Mouse (Mus musculus) stomach, embryonic 16.5 days (tissue): Measurements from ENCODE around the gene Hist2h2bb. TPM values are rescaled to one million over a fixed set of nuclear protein-coding genes. Genes with fewer than 3 reads are reported as not detected.
A peak's percentile ranks its signal among the peaks of the same experiment; 100 is the strongest.
"Not testable (repeated sequence)": the region's sequence is repeated elsewhere in the genome, so short reads cannot be mapped to it uniquely, and the experiment has no call there.

Experiments
- ATAC-seq: fragments of 200-750 bp; cut with Nextera tagmentation; 2 replicates; pipeline ENCODE4 v1.8.0; 2017; ENCODE audit warnings: moderate number of reproducible peaks, moderate TSS enrichment; ENCODE audit not compliant: insufficient read depth, low FRiP score
- H3K27ac ChIP-seq: fragments of 300-500 bp; sonication (generic); 2 replicates; pipeline ENCODE4 v1.5.1; 2014; ENCODE audit warnings: low read length
- H3K27me3 ChIP-seq: fragments of 300-500 bp; sonication (generic); 2 replicates; pipeline ENCODE4 v1.6.1; 2014; ENCODE audit warnings: low read length, control low read depth, mixed read lengths; ENCODE audit not compliant: control insufficient read depth, insufficient read depth
- H3K36me3 ChIP-seq: fragments of 300-500 bp; sonication (generic); 2 replicates; pipeline ENCODE4 v1.6.1; 2014; ENCODE audit warnings: low read length; ENCODE audit not compliant: control insufficient read depth, insufficient read depth
- H3K4me1 ChIP-seq: fragments of 300-500 bp; sonication (generic); 2 replicates; pipeline ENCODE4 v1.6.1; 2014; ENCODE audit warnings: low read length, control low read depth, mixed read lengths; ENCODE audit not compliant: control insufficient read depth, insufficient read depth
- H3K4me2 ChIP-seq: fragments of 300-500 bp; sonication (generic); 2 replicates; pipeline ENCODE4 v1.6.1; 2014; ENCODE audit warnings: low read depth, low read length, mixed read lengths
- H3K4me3 ChIP-seq: fragments of 300-500 bp; sonication (generic); replicated peaks from 2 replicates; pipeline ENCODE4 v1.5.1; 2014; ENCODE audit warnings: mild to moderate bottlenecking, low read length
- H3K9ac ChIP-seq: fragments of 300-500 bp; sonication (generic); 2 replicates; pipeline ENCODE4 v1.6.1; 2014; ENCODE audit warnings: low read length
- H3K9me3 ChIP-seq: fragments of 300-500 bp; sonication (generic); replicated peaks from 2 replicates; pipeline ENCODE4 v1.6.1; 2016; ENCODE audit warnings: low read length, control low read depth; ENCODE audit not compliant: control insufficient read depth
- WGBS: fragments of 180-500 bp; shearing (Covaris S2); extraction: QIAGEN DNeasy Blood & Tissue Kit; methylation state at CpG from one replicate; pipeline ENCODE4 v1.1.7; 2014; 5-methylcytosine and 5-hydroxymethylcytosine counted together
- polyA plus RNA-seq: library from polyadenylated mRNA; unstranded; fragments of >200 nt; fragmentation: Nextera tagmentation; extraction: Ambion mirVana; gene quantifications from 2 replicates; pipeline ENCODE4 v1.2.1, GENCODE M21; 2015

Hist2h2bb gene
- polyA plus RNA-seq, 1 experiment from 2014 or later = 12.4 TPM

DNA sequence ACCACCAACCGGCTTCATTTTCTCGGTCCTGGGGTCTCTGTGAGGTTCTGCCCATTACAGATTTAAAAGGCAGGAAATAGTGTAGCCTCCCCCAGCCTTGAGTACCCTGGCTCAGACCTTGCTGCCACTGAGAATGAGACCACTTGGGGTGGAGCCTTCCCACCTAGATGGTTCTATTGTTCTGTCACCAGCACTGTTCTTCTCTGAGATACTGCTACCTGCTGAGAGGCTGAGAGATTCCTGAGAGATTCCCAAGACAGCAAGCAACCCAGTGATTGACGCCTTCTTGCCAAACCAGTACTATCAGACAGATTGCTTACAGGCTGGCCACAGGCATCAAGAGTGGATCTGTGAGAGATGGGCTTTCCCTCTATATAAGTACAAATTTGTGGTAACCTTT, 19.6 kb downstream of the Hist2h2bb start:
- Histone ChIP-seq H3K36me3 (no peaks in the 10 kb centered on the region), H3K9ac (no peak overlapping the region), H3K4me3 (no peak overlapping the region), H3K4me2 (no peak overlapping the region), H3K27ac (no peak overlapping the region), H3K4me1 (no peaks in the 10 kb centered on the region), H3K27me3 (peaks cover 3% of the 10 kb centered on the region; the same call in 1 of the 2 replicates), H3K9me3 (no peaks in the 10 kb centered on the region)
- ATAC-seq = no peak
- WGBS = 67% methylated on average over 3 of the region's 3 CpGs

GRCm38 (mm10) chr3:96290727-96291126, 21.2 kb downstream of the Hist2h2bb start:
- 83% methylated on average over 3 of the region's 3 CpGs for WGBS
- H3K4me2 ChIP-seq, H3K4me1 ChIP-seq, H3K9ac ChIP-seq, H3K4me3 ChIP-seq, ATAC-seq, H3K36me3 ChIP-seq, H3K9me3 ChIP-seq, H3K27me3 ChIP-seq, H3K27ac ChIP-seq: not testable (repeated sequence)

GRCm38 (mm10) chr3:96292641-96293040, 23.1 kb downstream of the Hist2h2bb start:
- Histone ChIP-seq H3K4me1 (no peaks in the 10 kb centered on the region), H3K9me3 (no peaks in the 10 kb centered on the region), H3K36me3 (no peaks in the 10 kb centered on the region), H3K27me3 (no peaks in the 10 kb centered on the region), H3K4me2 (no peak overlapping the region), H3K27ac (no peak overlapping the region), H3K9ac (peak overlapping the region; percentile 31; the same call in 1 of the 2 replicates), H3K4me3 (no peak overlapping the region)
- no peak for ATAC-seq
- 63% methylated on average over 6 of the region's 6 CpGs for WGBS

GRCm38 (mm10) chr3:96293368-96293767, 23.8 kb downstream of the Hist2h2bb start:
- Histone ChIP-seq H3K27me3 (no peaks in the 10 kb centered on the region), H3K9ac (no peak overlapping the region), H3K27ac (no peak overlapping the region), H3K36me3 (no peaks in the 10 kb centered on the region), H3K4me3 (no peak overlapping the region), H3K9me3 (no peaks in the 10 kb centered on the region), H3K4me1 (no peaks in the 10 kb centered on the region), H3K4me2 (no peak overlapping the region)
- WGBS = 54% methylated on average over 5 of the region's 5 CpGs
- ATAC-seq = no peak

DNA sequence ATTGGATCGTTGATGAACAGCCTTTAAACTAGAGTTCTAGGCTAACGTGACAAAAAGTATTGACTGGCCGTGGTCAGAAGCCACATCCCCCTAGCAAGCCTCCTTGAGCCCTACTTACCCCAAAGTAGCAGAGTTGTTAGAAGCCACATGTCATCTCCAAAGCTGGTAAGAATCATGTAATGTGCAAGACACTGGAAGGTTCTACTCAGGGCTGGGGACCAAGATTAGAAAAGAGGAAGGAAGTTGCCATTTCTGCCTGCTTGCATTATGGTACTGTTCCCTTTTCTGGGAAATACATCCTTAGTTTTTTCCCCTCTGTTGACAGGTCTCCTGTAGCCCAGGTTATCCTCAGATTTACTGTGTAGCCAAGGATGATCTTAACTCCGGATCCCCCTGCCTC, 24.2 kb downstream of the Hist2h2bb start, which contains the start of gene Fcgr1:
TSS of gene Fcgr1 (minus strand) at position 183 of the 400 bp plus-strand sequence.
- no peaks in the 10 kb centered on the region for H3K36me3 ChIP-seq
- no peak for ATAC-seq

DNA sequence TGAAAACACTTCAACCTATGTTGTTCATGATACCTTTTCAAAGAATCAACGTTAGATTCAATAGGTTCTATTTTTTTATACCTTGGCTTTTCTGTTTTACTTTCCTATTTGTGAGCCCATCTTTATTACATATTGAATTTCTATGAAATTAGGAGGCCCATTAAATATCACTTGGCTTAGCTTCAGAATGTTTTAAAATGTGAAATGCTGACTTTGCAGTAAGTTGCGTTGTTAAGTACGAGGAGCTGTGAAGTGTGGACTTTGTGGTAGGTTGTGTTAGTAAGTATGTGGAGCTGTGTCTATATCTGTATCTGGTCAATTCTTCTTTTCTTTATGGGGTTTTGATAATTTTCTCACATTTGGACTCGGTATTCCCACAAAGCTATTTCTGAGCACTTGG, 28.8 kb downstream of the Hist2h2bb start:
- Histone ChIP-seq H3K36me3 (no peaks in the 10 kb centered on the region), H3K27ac (no peak overlapping the region), H3K4me2 (no peak overlapping the region), H3K4me1 (no peaks in the 10 kb centered on the region), H3K9ac (no peak overlapping the region), H3K4me3 (no peak overlapping the region), H3K27me3 (no peaks in the 10 kb centered on the region), H3K9me3 (no peaks in the 10 kb centered on the region)
- WGBS = 86% methylated on average over 4 of the region's 4 CpGs
- ATAC-seq = no peak

More for the DNA sequence above, 24.2 kb downstream of the Hist2h2bb start, which contains the start of gene Fcgr1:
- Histone ChIP-seq H3K4me1 (no peaks in the 10 kb centered on the region), H3K9ac (0 out of 2 replicates have a peak within 1 kb of the TSS, but pooled peaks have one; percentile 31), H3K27ac (no peak within 1 kb of the TSS), H3K4me3 (no peak within 1 kb of the TSS), H3K9me3 (no peaks in the 10 kb centered on the region), H3K4me2 (no peak within 1 kb of the TSS), H3K27me3 (no peaks in the 10 kb centered on the region)
- 73% methylated on average over 4 of the region's 4 CpGs for WGBS

DNA sequence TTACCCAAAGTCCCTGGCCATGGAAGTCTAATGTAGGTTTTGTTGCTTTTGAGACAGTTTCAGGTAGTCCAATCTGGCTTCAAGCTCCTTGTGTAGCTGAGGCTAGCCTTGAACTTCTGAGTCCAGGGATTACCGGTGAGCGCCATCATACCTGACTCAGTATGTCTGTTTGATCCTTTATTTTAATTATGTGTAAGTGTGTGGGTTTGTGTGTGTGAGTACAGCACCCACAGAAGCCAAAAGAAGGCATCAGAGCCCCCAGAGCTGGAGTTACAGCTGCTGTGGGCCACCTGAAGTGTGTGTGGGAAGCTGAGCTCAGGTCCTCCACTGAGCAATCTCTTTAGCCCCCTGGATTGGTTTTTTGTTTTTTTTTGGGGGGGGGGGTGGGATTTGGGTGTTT, 30.0 kb downstream of the Hist2h2bb start:
- Histone ChIP-seq H3K9me3 (no peaks in the 10 kb centered on the region), H3K4me3 (no peak overlapping the region), H3K9ac (no peak overlapping the region), H3K4me1 (no peaks in the 10 kb centered on the region), H3K36me3 (no peaks in the 10 kb centered on the region), H3K4me2 (no peak overlapping the region), H3K27ac (no peak overlapping the region), H3K27me3 (no peaks in the 10 kb centered on the region)
- ATAC-seq = no peak
- WGBS = 97% methylated on average over 2 of the region's 2 CpGs

DNA sequence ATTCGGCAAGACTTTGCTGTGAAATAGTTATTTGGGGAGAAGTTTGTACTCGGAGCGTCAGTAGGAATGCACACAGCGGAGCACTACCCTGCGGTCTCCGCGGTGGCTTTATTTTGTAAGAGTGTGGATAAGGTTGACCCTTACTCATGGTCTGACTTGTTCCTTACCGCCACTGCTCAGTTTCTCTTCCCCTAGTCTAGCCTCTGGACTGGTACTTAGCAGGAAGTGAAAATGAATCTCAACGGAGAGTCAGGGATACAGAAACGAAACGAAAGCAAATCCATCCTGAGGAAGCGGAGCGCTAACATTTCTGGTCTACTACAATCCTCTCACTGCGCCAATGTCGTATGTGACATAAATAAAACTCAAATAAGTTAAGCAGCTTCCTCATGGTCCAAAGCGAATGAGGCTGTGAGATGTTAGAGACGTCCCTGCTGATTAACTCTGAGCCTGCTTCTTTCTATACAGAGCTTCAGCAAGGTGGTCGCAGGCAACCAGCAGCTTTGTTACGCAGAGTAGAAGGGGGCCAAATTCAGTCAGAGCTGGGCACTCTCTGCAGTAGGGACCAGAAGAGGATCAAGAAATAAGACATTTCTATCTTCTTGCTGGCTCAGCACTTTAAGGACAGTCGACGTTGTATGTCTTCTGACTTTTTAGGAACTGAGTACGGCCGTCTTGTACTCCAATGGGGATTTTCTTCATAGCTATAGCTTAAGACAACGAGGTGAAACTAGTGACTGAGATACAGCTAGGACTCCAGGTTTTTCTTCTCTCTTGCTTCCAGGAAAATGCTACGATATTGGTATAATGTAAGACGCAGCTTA, 31.4 kb downstream of the Hist2h2bb start:
- H3K4me1 ChIP-seq = no peaks in the 10 kb centered on the region
- ATAC-seq = no peak
- 66% methylated on average over 26 of the region's 26 CpGs for WGBS
- no peaks in the 10 kb centered on the region for H3K9me3 ChIP-seq
- H3K36me3 ChIP-seq = no peaks in the 10 kb centered on the region
- H3K27ac ChIP-seq = no peak overlapping the region; the same call in 1 of the 2 replicates
- peak overlapping the region; percentile 46 for H3K4me2 ChIP-seq
- peak overlapping the region; percentile 46; the same call in 1 of the 2 replicates for H3K9ac ChIP-seq
- H3K4me3 ChIP-seq = peak overlapping the region; percentile 27
- no peaks in the 10 kb centered on the region for H3K27me3 ChIP-seq

DNA sequence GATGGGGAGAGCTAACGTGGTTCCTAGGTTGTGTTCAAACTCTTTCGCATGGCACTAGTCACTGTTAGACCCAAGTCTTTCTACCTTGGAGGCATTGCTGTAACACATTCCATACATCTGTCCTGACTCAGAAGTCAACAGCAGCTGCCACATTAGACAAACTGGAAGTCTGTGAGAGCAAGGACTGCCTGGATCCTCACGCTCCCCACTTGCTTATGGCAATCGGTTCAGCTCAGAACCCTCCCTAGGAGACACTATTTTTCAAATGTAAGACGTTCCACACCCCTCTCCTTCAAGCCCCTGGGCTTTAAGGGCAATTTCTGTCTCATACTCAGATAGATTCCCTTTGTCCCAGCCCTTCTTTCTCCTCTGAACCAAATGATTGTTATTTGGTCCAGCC, 32.5 kb downstream of the Hist2h2bb start:
- Histone ChIP-seq H3K9me3 (no peaks in the 10 kb centered on the region), H3K4me3 (no peak overlapping the region), H3K4me2 (no peak overlapping the region), H3K36me3 (no peaks in the 10 kb centered on the region), H3K27me3 (no peaks in the 10 kb centered on the region), H3K4me1 (no peaks in the 10 kb centered on the region), H3K9ac (no peak overlapping the region), H3K27ac (no peak overlapping the region)
- ATAC-seq = no peak
- WGBS = 70% methylated on average over 5 of the region's 5 CpGs
